Mouse (Mus musculus) thymus, adult 2 months (tissue): ENCODE results near the gene Hook2.

Source experiments
- CTCF ChIP-seq: fragments of 200-500 bp; IDR thresholded peaks from 2 replicates; pipeline ENCODE4 v1.5.1; 2012; ENCODE audit warnings: mild to moderate bottlenecking, control low read depth, low read length, moderate library complexity, borderline replicate concordance; ENCODE audit not compliant: control insufficient read depth, poor library complexity, insufficient read depth; ENCODE audit errors: extremely low read depth
- POLR2A ChIP-seq: fragments of 200-500 bp; IDR thresholded peaks from 2 replicates; pipeline ENCODE4 v1.6.1; 2012; ENCODE audit warnings: mild to moderate bottlenecking, low read length, control low read depth, moderate library complexity; ENCODE audit not compliant: control insufficient read depth, poor library complexity, insufficient read depth; ENCODE audit errors: extremely low read depth

GRCm38 (mm10) chr8:85037681-85038531 lies 47.5 kb downstream of the Hook2 start:
- TF ChIP-seq CTCF (no peak), POLR2A (peak; percentile 39; the same call in 1 of the 2 replicates)
